Mouse (Mus musculus) heart, embryonic 14.5 days (tissue): ENCODE data around the gene Thsd4. TPM values are rescaled to one million over a fixed set of nuclear protein-coding genes. Genes with fewer than 3 reads are reported as not detected.

Experiments used
- ATAC-seq: fragments of 200-750 bp; cut with Nextera tagmentation; 2 replicates; pipeline ENCODE4 v1.8.0; 2017; ENCODE audit warnings: low read depth, moderate TSS enrichment; ENCODE audit not compliant: insufficient number of reproducible peaks, insufficient read depth, low FRiP score
- H3K27ac ChIP-seq, 2 experiments: fragments of 200-500 bp in 1 of 2; fragments of 300-500 bp in 1 of 2; sonication (generic) in 1 of 2; replicated peaks in 1 of 2; 2 replicates each; pipeline ENCODE4 v1.5.1; 2012 to 2014; ENCODE audit warnings: low read depth in 2 of 2, low read length in 2 of 2, control low read depth in 1 of 2, mild to moderate bottlenecking in 1 of 2, mixed read lengths in 1 of 2; ENCODE audit not compliant: control insufficient read depth in 1 of 2, insufficient read depth in 1 of 2
- H3K27me3 ChIP-seq: fragments of 300-500 bp; sonication (generic); 2 replicates; pipeline ENCODE4 v1.6.1; 2014; ENCODE audit warnings: mild to moderate bottlenecking, low read length, control low read depth; ENCODE audit not compliant: control insufficient read depth, insufficient read depth
- H3K36me3 ChIP-seq: fragments of 300-500 bp; sonication (generic); 2 replicates; pipeline ENCODE4 v1.6.1; 2014; ENCODE audit warnings: mild to moderate bottlenecking, control low read depth, low read length, mixed read lengths; ENCODE audit not compliant: control insufficient read depth, insufficient read depth
- H3K4me1 ChIP-seq, 2 experiments: fragments of 200-500 bp in 1 of 2; fragments of 300-500 bp in 1 of 2; sonication (generic) in 1 of 2; 2 replicates each; pipeline ENCODE4 v1.6.1; 2012 to 2014; ENCODE audit warnings: low read length in 2 of 2, control low read depth in 1 of 2, mixed read lengths in 1 of 2; ENCODE audit not compliant: control insufficient read depth in 2 of 2, insufficient read depth in 2 of 2
- H3K4me2 ChIP-seq: fragments of 300-500 bp; sonication (generic); 2 replicates; pipeline ENCODE4 v1.6.1; 2014; ENCODE audit warnings: mild to moderate bottlenecking, low read length
- H3K4me3 ChIP-seq, 2 experiments: fragments of 200-500 bp in 1 of 2; fragments of 300-500 bp in 1 of 2; sonication (generic) in 1 of 2; 2 replicates each; pipeline ENCODE4 v1.5.1; 2012 to 2014; ENCODE audit warnings: low read length in 2 of 2, mild to moderate bottlenecking in 2 of 2, control low read depth in 1 of 2, low read depth in 1 of 2, moderate library complexity in 1 of 2; ENCODE audit not compliant: control insufficient read depth in 1 of 2, insufficient read depth in 1 of 2
- H3K9ac ChIP-seq: fragments of 300-500 bp; sonication (generic); 2 replicates; pipeline ENCODE4 v1.6.1; 2014; ENCODE audit warnings: mild to moderate bottlenecking, low read length
- H3K9me3 ChIP-seq: fragments of 300-500 bp; sonication (generic); 2 replicates; pipeline ENCODE4 v1.6.1; 2016; ENCODE audit warnings: low read length, control low read depth; ENCODE audit not compliant: control insufficient read depth
- WGBS: fragments of 180-500 bp; shearing (Covaris S2); extraction: QIAGEN DNeasy Blood & Tissue Kit; methylation state at CpG from one replicate; pipeline ENCODE4 v1.1.7; 2014; 5-methylcytosine and 5-hydroxymethylcytosine counted together
- polyA plus RNA-seq: library from polyadenylated mRNA; unstranded; fragments of >200 nt; fragmentation: Nextera tagmentation; extraction: Ambion mirVana; gene quantifications from 2 replicates; pipeline ENCODE4 v1.2.1, GENCODE M21; 2014

Gene Thsd4
- polyA plus RNA-seq, 1 experiment from 2014 or later = 9.5 TPM

- no peak overlapping the region for H3K9ac ChIP-seq
- 91% methylated on average over 2 of the region's 2 CpGs for WGBS
- H3K27me3 ChIP-seq = no peaks in the 10 kb centered on the region
Measured at GRCm38 (mm10) chr9:60305204-60305840, 216.5 kb downstream of the Thsd4 start.

DNA sequence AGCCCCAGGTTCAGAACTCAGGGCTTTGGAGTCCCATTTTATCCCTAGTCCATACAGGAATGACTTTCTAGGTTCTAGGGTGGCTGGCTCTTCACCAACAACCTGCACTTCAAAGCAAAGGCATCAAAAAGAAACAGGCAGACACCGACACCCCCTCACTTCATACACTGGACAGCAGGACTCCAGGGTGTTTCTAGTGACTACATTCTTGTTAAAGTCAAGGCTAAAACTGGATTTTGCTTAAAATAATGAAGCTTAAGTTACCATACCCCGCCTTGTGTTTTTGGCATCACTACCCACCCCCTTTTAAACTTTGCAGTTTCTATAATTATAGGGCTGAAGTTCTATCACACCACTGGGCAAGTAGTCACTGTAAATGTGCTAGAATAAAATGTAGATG is 225.6 kb downstream of the Thsd4 start:
- 84% methylated on average over 2 of the region's 2 CpGs for WGBS
- H3K4me1 ChIP-seq = no peaks in the 10 kb centered on the region

More at GRCm38 (mm10) chr9:60305204-60305840, 216.5 kb downstream of the Thsd4 start:
- no peak overlapping the region for H3K4me3 ChIP-seq
- no peak overlapping the region for H3K4me2 ChIP-seq
- no peak for ATAC-seq
- H3K27ac ChIP-seq = no peak overlapping the region
- 0 out of 2 replicates have a peak, but pooled peaks cover 6% of the 10 kb centered on the region for H3K9me3 ChIP-seq
- no peaks in the 10 kb centered on the region for H3K36me3 ChIP-seq
- H3K4me1 ChIP-seq = peaks cover 0 to 7% of the 10 kb centered on the region in 2 experiments; a peak in 1 of 4 replicates

GRCm38 (mm10) chr9:60295199-60295598 is 226.6 kb downstream of the Thsd4 start:
- Histone ChIP-seq H3K4me1 (no peaks in the 10 kb centered on the region), H3K27ac (no peak overlapping the region), H3K4me3 (no peak overlapping the region), H3K9ac (no peak overlapping the region), H3K27me3 (no peaks in the 10 kb centered on the region), H3K4me2 (no peak overlapping the region), H3K36me3 (no peaks in the 10 kb centered on the region), H3K9me3 (0 out of 2 replicates have a peak, but pooled peaks cover 3% of the 10 kb centered on the region)
- WGBS = 50% methylated on average over 6 of the region's 6 CpGs
- ATAC-seq = no peak

More for the DNA sequence above, 225.6 kb downstream of the Thsd4 start:
- ATAC-seq = no peak
- Histone ChIP-seq H3K9me3 (0 out of 2 replicates have a peak, but pooled peaks cover 11% of the 10 kb centered on the region), H3K4me2 (no peak overlapping the region), H3K4me3 (no peak overlapping the region), H3K27me3 (no peaks in the 10 kb centered on the region), H3K27ac (no peak overlapping the region), H3K9ac (no peak overlapping the region), H3K36me3 (no peaks in the 10 kb centered on the region)

- Histone ChIP-seq H3K27me3 (no peaks in the 10 kb centered on the region), H3K9me3 (no peaks in the 10 kb centered on the region), H3K4me2 (no peak overlapping the region), H3K4me1 (no peaks in the 10 kb centered on the region; a peak in 1 of 4 replicates), H3K4me3 (no peak overlapping the region), H3K9ac (no peak overlapping the region), H3K36me3 (no peaks in the 10 kb centered on the region), H3K27ac (no peak overlapping the region)
- 81% methylated on average over 6 of the region's 6 CpGs for WGBS
- no peak for ATAC-seq
Measured at GRCm38 (mm10) chr9:60293129-60293528, 228.7 kb downstream of the Thsd4 start.

- H3K36me3 ChIP-seq = no peaks in the 10 kb centered on the region
- H3K27me3 ChIP-seq = no peaks in the 10 kb centered on the region
- H3K27ac ChIP-seq = no peak overlapping the region
- no peak overlapping the region for H3K9ac ChIP-seq
- H3K4me3 ChIP-seq = no peak overlapping the region
- ATAC-seq = no peak
- no peaks in the 10 kb centered on the region; a peak in 1 of 4 replicates for H3K4me1 ChIP-seq
- no peak overlapping the region for H3K4me2 ChIP-seq
- 79% methylated on average over 8 of the region's 8 CpGs for WGBS
- H3K9me3 ChIP-seq = no peaks in the 10 kb centered on the region
Measured at GRCm38 (mm10) chr9:60290780-60291179, 231.1 kb downstream of the Thsd4 start.

DNA sequence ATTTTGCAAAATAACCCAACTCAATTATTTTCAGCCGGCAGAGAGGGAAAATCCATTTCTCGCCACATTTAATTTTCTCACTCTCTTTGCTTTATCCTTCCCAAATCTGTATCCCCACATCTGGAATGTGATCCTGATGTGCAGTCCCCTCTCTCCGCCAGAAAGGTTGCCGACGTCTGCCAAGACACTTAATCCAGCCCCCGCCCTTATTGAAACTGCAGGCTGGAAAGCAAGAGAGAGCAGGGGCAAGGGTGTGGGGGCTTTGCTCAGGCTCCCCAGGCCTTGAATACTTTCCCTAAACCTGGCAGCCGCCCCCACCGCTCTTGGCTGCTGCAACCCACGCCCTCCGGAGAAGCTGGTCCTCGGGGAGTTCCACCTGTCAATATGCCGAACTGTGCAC is 233.1 kb downstream of the Thsd4 start:
- Histone ChIP-seq H3K9ac (no peak overlapping the region), H3K4me3 (no peak overlapping the region), H3K4me2 (no peak overlapping the region), H3K4me1 (no peaks in the 10 kb centered on the region; a peak in 1 of 4 replicates), H3K27ac (no peak overlapping the region), H3K9me3 (no peaks in the 10 kb centered on the region), H3K36me3 (no peaks in the 10 kb centered on the region), H3K27me3 (no peaks in the 10 kb centered on the region)
- no peak for ATAC-seq
- WGBS = 76% methylated on average over 12 of the region's 12 CpGs

- H3K4me2 ChIP-seq = no peak overlapping the region
- H3K36me3 ChIP-seq = no peaks in the 10 kb centered on the region
- no peak overlapping the region for H3K4me3 ChIP-seq
- ATAC-seq = no peak
- H3K9me3 ChIP-seq = no peaks in the 10 kb centered on the region
- no peak overlapping the region for H3K27ac ChIP-seq
- no peaks in the 10 kb centered on the region for H3K27me3 ChIP-seq
- no peaks in the 10 kb centered on the region; a peak in 1 of 4 replicates for H3K4me1 ChIP-seq
- 92% methylated on average over 3 of the region's 3 CpGs for WGBS
- H3K9ac ChIP-seq = no peak overlapping the region
Measured at GRCm38 (mm10) chr9:60286390-60286789, 235.5 kb downstream of the Thsd4 start.

DNA sequence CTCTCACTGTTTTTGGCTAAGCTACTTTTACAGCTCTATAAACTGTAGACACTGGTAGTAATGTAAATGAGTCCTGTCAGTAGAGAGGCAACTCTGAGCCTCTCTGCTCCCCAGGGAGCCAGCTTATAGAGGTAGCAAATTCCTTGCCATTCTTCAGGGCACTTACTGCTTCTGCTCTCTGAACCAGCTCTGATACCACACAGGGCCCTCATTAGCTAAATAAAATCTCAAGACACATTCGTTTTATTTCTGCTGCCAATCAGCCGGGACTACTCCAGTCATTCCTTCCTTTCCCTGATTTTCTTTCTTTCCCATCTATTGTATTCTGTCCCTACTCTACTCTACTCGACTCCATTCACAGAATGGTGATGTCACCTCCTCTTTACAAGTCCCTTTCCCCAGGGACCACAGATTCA is 236.8 kb downstream of the Thsd4 start:
- H3K4me1 ChIP-seq = no peaks in the 10 kb centered on the region; a peak in 2 of 4 replicates
- no peak overlapping the region for H3K9ac ChIP-seq
- no peak overlapping the region for H3K4me3 ChIP-seq
- H3K36me3 ChIP-seq = no peaks in the 10 kb centered on the region
- no peaks in the 10 kb centered on the region for H3K27me3 ChIP-seq
- H3K4me2 ChIP-seq = no peak overlapping the region
- no peak overlapping the region for H3K27ac ChIP-seq
- WGBS = 32% methylated on average over 3 of the region's 3 CpGs
- ATAC-seq = no peak
- H3K9me3 ChIP-seq = no peaks in the 10 kb centered on the region
